Mouse (Mus musculus): ENCODE results near the gene Dzip1l.

- TF ChIP-seq GATA1 (IDR thresholded peaks at IDR 0.05; ENCODE audit: borderline replicate concordance, low read length) (no peak), FLI1 (IDR thresholded peaks at IDR 0.05; ENCODE audit: low read length) (no peak)
Measured at GRCm38 (mm10) chr9:99631781-99632180, 2.5 kb downstream of the Dzip1l start.
